Mouse (Mus musculus) MEL (cell line): ENCODE measurements around the gene Figla.

ENCODE experiments used
- BHLHE40 ChIP-seq: IDR thresholded peaks from 2 replicates; pipeline ENCODE4 v1.6.1; 2012; ENCODE audit warnings: low read depth, mild to moderate bottlenecking, inconsistent platforms, low read length, improper control_type of control experiment, borderline replicate concordance
- CHD1 ChIP-seq: IDR thresholded peaks from 2 replicates; pipeline ENCODE4 v1.6.1; 2012; ENCODE audit warnings: low read depth, mild to moderate bottlenecking, inconsistent platforms, low read length, improper control_type of control experiment
- CTCF ChIP-seq, 3 experiments: IDR thresholded peaks in 2 of 3; conservative IDR thresholded peaks in 1 of 3; 2 replicates each; pipeline ENCODE4 v1.5.1; 2011 to 2012; ENCODE audit warnings: low read length in 3 of 3, low read depth in 2 of 3, mild to moderate bottlenecking in 2 of 3, improper control_type of control experiment in 1 of 3, inconsistent platforms in 1 of 3, mixed read lengths in 1 of 3, moderate library complexity in 1 of 3; ENCODE audit not compliant: control insufficient read depth in 1 of 3, insufficient read depth in 1 of 3, poor library complexity in 1 of 3, severe bottlenecking in 1 of 3
- EP300 ChIP-seq, 2 experiments: IDR thresholded peaks; 2 replicates each; pipeline ENCODE4 v1.6.1; 2011; ENCODE audit warnings: improper control_type of control experiment in 2 of 2, low read length in 2 of 2, low read depth in 1 of 2, mild to moderate bottlenecking in 1 of 2
- GATA1 ChIP-seq: IDR thresholded peaks from 2 replicates; pipeline ENCODE4 v1.6.1; 2011; ENCODE audit warnings: low read depth, low read length, improper control_type of control experiment
- MAZ ChIP-seq: IDR thresholded peaks from 2 replicates; pipeline ENCODE4 v1.6.1; 2012; ENCODE audit warnings: low read depth, mild to moderate bottlenecking, inconsistent platforms, low read length, improper control_type of control experiment
- MXI1 ChIP-seq: IDR thresholded peaks from 2 replicates; pipeline ENCODE4 v1.6.1; 2011; ENCODE audit warnings: mild to moderate bottlenecking, low read depth, low read length, improper control_type of control experiment
- POLR2A ChIP-seq, 2 experiments: IDR thresholded peaks; 2 replicates each; pipeline ENCODE4 v1.6.1; 2011 to 2012; ENCODE audit warnings: low read length in 2 of 2, mild to moderate bottlenecking in 2 of 2, control low read depth in 1 of 2, improper control_type of control experiment in 1 of 2, low read depth in 1 of 2, moderate library complexity in 1 of 2; ENCODE audit not compliant: control insufficient read depth in 1 of 2, insufficient read depth in 1 of 2, poor library complexity in 1 of 2
- POLR2AphosphoS2 ChIP-seq: IDR thresholded peaks from 2 replicates; pipeline ENCODE4 v1.6.1; 2011; ENCODE audit warnings: low read length, improper control_type of control experiment
- RCOR1 ChIP-seq: IDR thresholded peaks from 2 replicates; pipeline ENCODE4 v1.6.1; 2012; ENCODE audit warnings: low read depth, mild to moderate bottlenecking, inconsistent platforms, low read length, improper control_type of control experiment
- TBP ChIP-seq: IDR thresholded peaks from 2 replicates; pipeline ENCODE4 v1.8.0; 2011; ENCODE audit warnings: low read depth, low read length, improper control_type of control experiment
- TCF12 ChIP-seq: IDR thresholded peaks from 2 replicates; pipeline ENCODE4 v1.6.1; 2014; ENCODE audit warnings: low read depth, mild to moderate bottlenecking, inconsistent platforms, low read length, improper control_type of control experiment, moderate library complexity
- ZKSCAN1 ChIP-seq: IDR thresholded peaks from 2 replicates; pipeline ENCODE4 v1.6.1; 2012; ENCODE audit warnings: low read depth, mild to moderate bottlenecking, inconsistent platforms, low read length, improper control_type of control experiment, moderate library complexity

GRCm38 (mm10) chr6:86060170-86060569 is 44.2 kb downstream of the Figla start:
- TF ChIP-seq TCF12, result no peak
- TF ChIP-seq MXI1, result no peak
- TF ChIP-seq MAZ, result no peak
- no peak for TF ChIP-seq BHLHE40
- no peak for TF ChIP-seq POLR2A (IDR thresholded peaks at IDR 0.05; ENCODE audit: control insufficient read depth in 1 of 2, insufficient read depth in 1 of 2, low read depth in 1 of 2, low read length in 2 of 2, poor library complexity in 1 of 2)
- TF ChIP-seq CTCF (IDR thresholded peaks at IDR 0.05 in 2 of 3, conservative IDR thresholded peaks at IDR 0.05 in 1 of 3; ENCODE audit: control insufficient read depth in 1 of 3, insufficient read depth in 1 of 3, low read depth in 2 of 3, low read length in 3 of 3, poor library complexity in 1 of 3, severe bottlenecking in 1 of 3), result no peak
- no peak for TF ChIP-seq EP300 (IDR thresholded peaks at IDR 0.05; ENCODE audit: low read depth in 1 of 2, low read length in 2 of 2)
- TF ChIP-seq RCOR1, result no peak
- TF ChIP-seq TBP, result no peak
- TF ChIP-seq POLR2AphosphoS2, result no peak
- TF ChIP-seq ZKSCAN1, result no peak
- no peak for TF ChIP-seq CHD1
- TF ChIP-seq GATA1, result no peak
